Mouse (Mus musculus): ENCODE data around the gene Bud23. TPM values are rescaled to one million over a fixed set of nuclear protein-coding genes. Genes with fewer than 3 reads are reported as not detected.

Gene Bud23
- polyA plus RNA-seq, 1 experiment from 2014 or later, result 150 TPM

Other genes with a start within 250 kb of the Bud23 start
- gene Tmem270, start 158.2 kb downstream of the Bud23 start, polyA plus RNA-seq (2016; fragmentation: Nextera tagmentation; extraction: Ambion mirVana), result not detected in 2 replicates
- 2.1 and 2.5 TPM in 2 replicates for gene Cldn13, start 149.4 kb downstream of the Bud23 start, polyA plus RNA-seq (2016; fragmentation: Nextera tagmentation; extraction: Ambion mirVana)
- 17.8 and 19.7 TPM in 2 replicates for gene Mettl27, start 132.6 kb downstream of the Bud23 start, polyA plus RNA-seq (2016; fragmentation: Nextera tagmentation; extraction: Ambion mirVana)
- gene Cldn4, start 118.0 kb downstream of the Bud23 start, polyA plus RNA-seq (2016; fragmentation: Nextera tagmentation; extraction: Ambion mirVana), result 7.7 and 10.1 TPM in 2 replicates
- 4.7 and 5.8 TPM in 2 replicates for gene Cldn3, start 78.7 kb downstream of the Bud23 start, polyA plus RNA-seq (2016; fragmentation: Nextera tagmentation; extraction: Ambion mirVana)
- gene Abhd11, start 55.8 kb downstream of the Bud23 start, polyA plus RNA-seq (2016; fragmentation: Nextera tagmentation; extraction: Ambion mirVana), result 32.6 and 36.7 TPM in 2 replicates
- 9.7 and 10.8 TPM in 2 replicates for gene Stx1a, start 41.5 kb downstream of the Bud23 start, polyA plus RNA-seq (2016; fragmentation: Nextera tagmentation; extraction: Ambion mirVana)
- 31.1 and 31.3 TPM in 2 replicates for gene Dnajc30, start 757 bp downstream of the Bud23 start, polyA plus RNA-seq (2016; fragmentation: Nextera tagmentation; extraction: Ambion mirVana)
- gene Vps37d, start 13.3 kb upstream of the Bud23 start, polyA plus RNA-seq (2016; fragmentation: Nextera tagmentation; extraction: Ambion mirVana), result 22.8 and 25.2 TPM in 2 replicates
- 2.5 and 2.6 TPM in 2 replicates for gene Mlxipl, start 24.9 kb upstream of the Bud23 start, polyA plus RNA-seq (2016; fragmentation: Nextera tagmentation; extraction: Ambion mirVana)
- gene Tbl2, start 84.7 kb upstream of the Bud23 start, polyA plus RNA-seq (2016; fragmentation: Nextera tagmentation; extraction: Ambion mirVana), result 30.1 and 30.2 TPM in 2 replicates
- gene Bcl7b, start 103.3 kb upstream of the Bud23 start, polyA plus RNA-seq (2016; fragmentation: Nextera tagmentation; extraction: Ambion mirVana), result 43.2 and 45.0 TPM in 2 replicates
- 72.8 and 73.6 TPM in 2 replicates for gene Baz1b, start 122.3 kb upstream of the Bud23 start, polyA plus RNA-seq (2016; fragmentation: Nextera tagmentation; extraction: Ambion mirVana)
- 9.2 and 10.3 TPM in 2 replicates for gene Fzd9, start 186.3 kb upstream of the Bud23 start, polyA plus RNA-seq (2016; fragmentation: Nextera tagmentation; extraction: Ambion mirVana)

Data from limb, embryonic 12.5 days (tissue).